13 mouse cellular contexts compared by ENCODE assay signal in genomic region chr1:131751181-131751890, GRCm38 (mm10). TPM values are rescaled to one million over a fixed set of nuclear protein-coding genes. Genes with fewer than 3 reads are reported as not detected.
DNase-seq lines count a peak whose midpoint lies in the region; ATAC-seq and TF ChIP-seq lines count a peak whose summit lies in the region.
"Had no signal": no experiment of that assay in that cellular context is flagged by ENCODE, and none has a peak within 500 bp of the region (broad histone marks: within the 10 kb centered on the region; RNA-seq: fewer than 3 reads in every experiment).

No protein-coding gene starts in this region.

- H3K9me3 ChIP-seq in heart, embryonic 11.5 days (replicated peaks; ENCODE audit: control insufficient read depth, low read length): no peaks in the 10 kb centered on the region
- no peaks in the 10 kb centered on the region for H3K9me3 ChIP-seq in forebrain, postnatal 0 days (ENCODE audit: low read length)
- H3K9me3 ChIP-seq: G1E had no signal

- H3K4me3 ChIP-seq in heart, embryonic 11.5 days (ENCODE audit: low read depth, low read length): no peak overlapping the region
- no peak overlapping the region for H3K4me3 ChIP-seq in forebrain, postnatal 0 days (ENCODE audit: low read depth, low read length)
- H3K4me3 ChIP-seq: erythroblast, embryonic 14.5 days had no signal

- H3K4me2 ChIP-seq in heart, embryonic 11.5 days: no peak overlapping the region
- H3K4me2 ChIP-seq in forebrain, postnatal 0 days (ENCODE audit: low read depth): no peak overlapping the region

- H3K9ac ChIP-seq in heart, embryonic 11.5 days (ENCODE audit: low read depth, low read length): no peak overlapping the region
- H3K9ac ChIP-seq in forebrain, postnatal 0 days: no peak overlapping the region
- H3K9ac ChIP-seq: liver, postnatal 0 days had no signal

- DNase-seq in heart, adult 9 months (ENCODE audit: low spot score in 2 of 2): peak; percentile 28 to 32
- DNase-seq in forebrain, postnatal 0 days: no peak
- DNase-seq in heart, postnatal 14 days: peak; percentile 20 to 47
- DNase-seq in retina, postnatal 1 day: peak; percentile 27
- DNase-seq in urinary bladder, adult 18-20 months (ENCODE audit: low spot score in 2 of 2): no peak
- no peak for DNase-seq in cerebellum, adult 9-11 months
- DNase-seq: kidney, adult 2 months; liver, postnatal 0 days; thymus, postnatal 25 days had no signal

- intact Hi-C loops in heart, postnatal 14 days (cut with DNase I): no loop called here

- TF ChIP-seq CTCF in forebrain, postnatal 0 days (IDR thresholded peaks at IDR 0.05; ENCODE audit: low read depth): no peak

- peaks cover 18% of the 10 kb centered on the region for H3K4me1 ChIP-seq in heart, embryonic 11.5 days (ENCODE audit: control insufficient read depth, insufficient read depth, low read length)
- H3K4me1 ChIP-seq in forebrain, postnatal 0 days (ENCODE audit: insufficient read depth): no peaks in the 10 kb centered on the region

- no peak; the same call in 1 of the 2 replicates for ATAC-seq in heart, embryonic 11.5 days (replicated peaks; ENCODE audit: insufficient number of reproducible peaks, low FRiP score, low TSS enrichment)
- peak; percentile 62 for ATAC-seq in forebrain, postnatal 0 days
- ATAC-seq: liver, postnatal 0 days had no signal

- H3K27ac ChIP-seq in heart, embryonic 11.5 days (ENCODE audit: low read depth, low read length): no peak overlapping the region
- no peak overlapping the region; the same call in 1 of the 2 replicates for H3K27ac ChIP-seq in forebrain, postnatal 0 days (ENCODE audit: low read depth, low read length)

- 78% methylated on average over 3 of the region's 3 CpGs for WGBS in heart, embryonic 11.5 days (ENCODE audit: insufficient replicate concordance)
- 57% methylated on average over 3 of the region's 3 CpGs for WGBS in forebrain, postnatal 0 days

- no peaks in the 10 kb centered on the region for H3K36me3 ChIP-seq in heart, embryonic 11.5 days (ENCODE audit: control insufficient read depth, insufficient read depth, low read length)
- no peaks in the 10 kb centered on the region for H3K36me3 ChIP-seq in forebrain, postnatal 0 days (ENCODE audit: insufficient read depth)
- H3K36me3 ChIP-seq: G1E had no signal

- peaks cover 5% of the 10 kb centered on the region; the same call in 1 of the 2 replicates for H3K27me3 ChIP-seq in heart, embryonic 11.5 days (ENCODE audit: control insufficient read depth, insufficient read depth, low read length)
- H3K27me3 ChIP-seq in forebrain, postnatal 0 days (ENCODE audit: insufficient read depth, low read length): no peaks in the 10 kb centered on the region

RNA-seq across cellular contexts. Expression of gene Slc26a9, which starts 7.5 kb away (rescaled TPM):
- not detected in 2 replicates for polyA plus RNA-seq in heart, embryonic 11.5 days (2014; fragmentation: Nextera tagmentation; extraction: Ambion mirVana)
- total RNA-seq in forebrain, postnatal 0 days (2014; rRNA removed): 0.08 and 0.67 TPM in 2 replicates
- 0.09 and 0.15 TPM in 2 replicates for polyA plus RNA-seq in forebrain, postnatal 0 days (2015; fragmentation: Nextera tagmentation; extraction: Ambion mirVana)
- not detected for total RNA-seq in heart, postnatal 14 days (2021)
- total RNA-seq: heart, postnatal 36 days had no signal
- polyA plus RNA-seq: erythroblast, embryonic 14.5 days; kidney, adult 2 months; liver, postnatal 0 days had no signal

RNA-seq across cellular contexts. Expression of gene Pm20d1, which starts 45.8 kb away (rescaled TPM):
- polyA plus RNA-seq in heart, embryonic 11.5 days (2014; fragmentation: Nextera tagmentation; extraction: Ambion mirVana): 0.75 and 1.3 TPM in 2 replicates
- 0.19 and 0.62 TPM in 2 replicates for total RNA-seq in forebrain, postnatal 0 days (2014; rRNA removed)
- polyA plus RNA-seq in forebrain, postnatal 0 days (2015; fragmentation: Nextera tagmentation; extraction: Ambion mirVana): 0.20 and 0.33 TPM in 2 replicates
- 1 to 10 TPM; 4.4 TPM for total RNA-seq in heart, postnatal 14 days (2021)
- polyA plus RNA-seq: erythroblast, embryonic 14.5 days; G1E had no signal

Comparison
In these comparisons a context has a peak if more than half of its experiments do, and no peak if none do; other contexts are left out.
1. DNase-seq: peak in heart, adult 9 months (2 of 2), heart, postnatal 14 days (2 of 2) and retina, postnatal 1 day (single experiment); none in forebrain, postnatal 0 days (single experiment), urinary bladder, adult 18-20 months (0 of 2) and cerebellum, adult 9-11 months (single experiment).